Mouse (Mus musculus) forebrain, embryonic 11.5 days (tissue): Measurements from ENCODE around the gene Trim30b. TPM values are rescaled to one million over a fixed set of nuclear protein-coding genes. Genes with fewer than 3 reads are reported as not detected.
"Not testable (repeated sequence)": the region's sequence is repeated elsewhere in the genome, so short reads cannot be mapped to it uniquely, and the experiment has no call there.

Source experiments
- ATAC-seq: fragments of 200-750 bp; cut with Nextera tagmentation; replicated peaks from 2 replicates; pipeline ENCODE4 v1.8.0; 2017; ENCODE audit warnings: moderate TSS enrichment; ENCODE audit not compliant: low FRiP score
- DNase-seq: peaks from one replicate; pipeline ENCODE4 v3.0.0-alpha.2; 2017; ENCODE audit warnings: low spot score
- H3K27ac ChIP-seq: fragments of 300-500 bp; sonication (generic); 2 replicates; pipeline ENCODE4 v1.5.1; 2014; ENCODE audit warnings: low read depth, low read length
- H3K27me3 ChIP-seq: fragments of 300-500 bp; sonication (generic); 2 replicates; pipeline ENCODE4 v1.6.1; 2014; ENCODE audit warnings: mild to moderate bottlenecking, low read length, mixed read lengths; ENCODE audit not compliant: control insufficient read depth, insufficient read depth
- H3K36me3 ChIP-seq: fragments of 300-500 bp; sonication (generic); 2 replicates; pipeline ENCODE4 v1.6.1; 2014; ENCODE audit warnings: mild to moderate bottlenecking, low read length, moderate library complexity, mixed read lengths; ENCODE audit not compliant: control insufficient read depth, insufficient read depth
- H3K4me1 ChIP-seq: fragments of 300-500 bp; sonication (generic); replicated peaks from 2 replicates; pipeline ENCODE4 v1.6.1; 2014; ENCODE audit warnings: low read length, mixed read lengths; ENCODE audit not compliant: control insufficient read depth, insufficient read depth
- H3K4me2 ChIP-seq: fragments of 300-500 bp; sonication (generic); 2 replicates; pipeline ENCODE4 v1.6.1; 2014; ENCODE audit warnings: low read depth, mild to moderate bottlenecking, low read length, moderate library complexity, mixed read lengths; ENCODE audit not compliant: severe bottlenecking
- H3K4me3 ChIP-seq: fragments of 300-500 bp; sonication (generic); 2 replicates; pipeline ENCODE4 v1.5.1; 2014; ENCODE audit warnings: low read depth, low read length
- H3K9ac ChIP-seq: fragments of 300-500 bp; sonication (generic); 2 replicates; pipeline ENCODE4 v1.6.1; 2014; ENCODE audit warnings: low read length
- H3K9me3 ChIP-seq: fragments of 300-500 bp; sonication (generic); 2 replicates; pipeline ENCODE4 v1.6.1; 2016; ENCODE audit warnings: low read length, mixed read lengths; ENCODE audit not compliant: control insufficient read depth
- WGBS: fragments of 180-500 bp; shearing (Covaris S2); extraction: QIAGEN DNeasy Blood & Tissue Kit; methylation state at CpG from one replicate; pipeline ENCODE4 v1.1.7; 2014; 5-methylcytosine and 5-hydroxymethylcytosine counted together
- polyA plus RNA-seq: library from polyadenylated mRNA; unstranded; fragments of >200 nt; fragmentation: Nextera tagmentation; extraction: Ambion mirVana; gene quantifications from 2 replicates; pipeline ENCODE4 v1.2.1, GENCODE M21; 2014

Gene Trim30b
- polyA plus RNA-seq, 1 experiment from 2014 or later, result not detected

GRCm38 (mm10) chr7:104348043-104348442, 21.6 kb downstream of the Trim30b start:
- not testable (repeated sequence) for H3K9me3 ChIP-seq, H3K4me2 ChIP-seq, H3K9ac ChIP-seq, H3K36me3 ChIP-seq, H3K4me1 ChIP-seq, H3K4me3 ChIP-seq, DNase-seq, H3K27ac ChIP-seq, ATAC-seq, H3K27me3 ChIP-seq
- 91% methylated on average over 4 of the region's 4 CpGs for WGBS

GRCm38 (mm10) chr7:104340744-104341143, 28.9 kb downstream of the Trim30b start:
- H3K27ac ChIP-seq, H3K4me1 ChIP-seq, ATAC-seq, H3K27me3 ChIP-seq, H3K9ac ChIP-seq, H3K36me3 ChIP-seq, H3K4me2 ChIP-seq, H3K4me3 ChIP-seq, H3K9me3 ChIP-seq, DNase-seq: not testable (repeated sequence)
- 83% methylated on average over 2 of the region's 4 CpGs for WGBS

GRCm38 (mm10) chr7:104335547-104335946, 34.1 kb downstream of the Trim30b start:
- not testable (repeated sequence) for H3K27ac ChIP-seq, ATAC-seq, H3K9me3 ChIP-seq, H3K9ac ChIP-seq, H3K4me1 ChIP-seq, H3K4me2 ChIP-seq, H3K36me3 ChIP-seq, H3K27me3 ChIP-seq, H3K4me3 ChIP-seq, DNase-seq
- WGBS, result 81% methylated on average over 3 of the region's 3 CpGs

- H3K9ac ChIP-seq, H3K4me1 ChIP-seq, H3K4me3 ChIP-seq, H3K9me3 ChIP-seq, DNase-seq, H3K36me3 ChIP-seq, H3K4me2 ChIP-seq, H3K27ac ChIP-seq, ATAC-seq, H3K27me3 ChIP-seq: not testable (repeated sequence)
- 98% methylated on average over 2 of the region's 2 CpGs for WGBS
Observed at GRCm38 (mm10) chr7:104329171-104329570, 40.5 kb downstream of the Trim30b start, which contains the start of gene Trim34b. Trim34b (plus strand) TSS chr7:104329471.

GRCm38 (mm10) chr7:104322028-104322427, 47.7 kb downstream of the Trim30b start:
- H3K4me1 ChIP-seq, result no peaks in the 10 kb centered on the region
- H3K9me3 ChIP-seq, result no peaks in the 10 kb centered on the region
- no peak overlapping the region for H3K9ac ChIP-seq
- no peaks in the 10 kb centered on the region for H3K36me3 ChIP-seq
- H3K27ac ChIP-seq, result no peak overlapping the region
- H3K27me3 ChIP-seq, result no peaks in the 10 kb centered on the region
- H3K4me2 ChIP-seq, result no peak overlapping the region
- ATAC-seq, result no peak
- no peak overlapping the region for H3K4me3 ChIP-seq
- WGBS, result 88% methylated on average over 9 of the region's 9 CpGs
- DNase-seq, result no peak

GRCm38 (mm10) chr7:104315369-104316080, 54.2 kb downstream of the Trim30b start, which contains the start of gene Trim12a:
Trim12a (minus strand) TSS chr7:104315466.
- DNase-seq, H3K27ac ChIP-seq, H3K27me3 ChIP-seq, H3K36me3 ChIP-seq, H3K9me3 ChIP-seq, H3K4me1 ChIP-seq, H3K9ac ChIP-seq: not testable (repeated sequence)
- WGBS, result 36% methylated on average over 4 of the region's 4 CpGs
- H3K4me2 ChIP-seq, result peak within 1 kb of the TSS; percentile 6; the same call in 1 of the 2 replicates
- peak within 1 kb of the TSS; percentile 0; the same call in 1 of the 2 replicates for H3K4me3 ChIP-seq
- ATAC-seq, result 0 out of 2 replicates have a peak, but pooled peaks have one; percentile 49

GRCm38 (mm10) chr7:104314796-104315353, 54.8 kb downstream of the Trim30b start:
- ATAC-seq, result no peak
- DNase-seq, result no peak

More at GRCm38 (mm10) chr7:104314796-104315353, 54.8 kb downstream of the Trim30b start:
- no peaks in the 10 kb centered on the region for H3K27me3 ChIP-seq
- no peaks in the 10 kb centered on the region for H3K4me1 ChIP-seq
- WGBS, result 16% methylated on average over 15 of the region's 15 CpGs
- no peak overlapping the region for H3K9ac ChIP-seq
- H3K9me3 ChIP-seq, result no peaks in the 10 kb centered on the region
- H3K36me3 ChIP-seq, result no peaks in the 10 kb centered on the region
- H3K4me2 ChIP-seq, result peak overlapping the region; percentile 6; the same call in 1 of the 2 replicates
- peak overlapping the region; percentile 0; the same call in 1 of the 2 replicates for H3K4me3 ChIP-seq
- H3K27ac ChIP-seq, result no peak overlapping the region
